Mouse (Mus musculus): Measurements from ENCODE around the gene Kif3c.
"Not testable (repeated sequence)": the region's sequence is repeated elsewhere in the genome, so short reads cannot be mapped to it uniquely, and the experiment has no call there.

Gene Kif3c

GRCm38 (mm10) chr12:3385271-3385670, 20.3 kb downstream of the Kif3c start:
- no peaks in the 10 kb centered on the region; the same call in 1 of the 2 replicates for H3K36me3 ChIP-seq (ENCODE audit: control insufficient read depth, insufficient read depth, low read length, poor library complexity, severe bottlenecking)
- no peak for DNase-seq (ENCODE audit: low read depth, low spot score)
- no peaks in the 10 kb centered on the region for H3K27me3 ChIP-seq (ENCODE audit: control insufficient read depth, insufficient read depth, low read length, poor library complexity, severe bottlenecking)

GRCm38 (mm10) chr12:3385940-3386339, 21.0 kb downstream of the Kif3c start:
- Histone ChIP-seq H3K36me3 (ENCODE audit: control insufficient read depth, insufficient read depth, low read length, poor library complexity, severe bottlenecking) (no peaks in the 10 kb centered on the region; the same call in none of the 2 replicates), H3K27me3 (ENCODE audit: control insufficient read depth, insufficient read depth, low read length, poor library complexity, severe bottlenecking) (no peaks in the 10 kb centered on the region)
- DNase-seq (ENCODE audit: low read depth, low spot score), result no peak

DNA sequence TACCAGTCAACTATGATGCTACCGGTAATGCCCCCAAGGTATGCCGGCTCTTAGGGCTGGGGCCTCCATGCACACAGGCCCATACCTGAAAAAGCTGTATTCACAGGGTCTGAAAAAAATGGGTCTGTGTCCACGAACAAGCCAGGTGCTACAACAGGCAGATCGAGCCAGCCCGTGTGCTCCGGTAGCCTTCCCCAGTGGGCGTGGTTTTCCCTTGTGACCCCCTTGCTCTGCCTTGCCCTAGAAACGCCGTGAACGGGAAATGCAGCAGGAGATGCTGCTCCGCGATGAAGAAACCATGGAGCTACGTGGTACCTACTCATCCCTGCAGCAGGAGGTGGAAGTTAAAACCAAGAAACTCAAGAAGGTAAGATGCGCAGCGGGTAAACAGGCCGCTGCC, 23.0 kb downstream of the Kif3c start:
- H3K27me3 ChIP-seq (ENCODE audit: control insufficient read depth, insufficient read depth, low read length, poor library complexity, severe bottlenecking), result no peaks in the 10 kb centered on the region
- no peaks in the 10 kb centered on the region; the same call in 1 of the 2 replicates for H3K36me3 ChIP-seq (ENCODE audit: control insufficient read depth, insufficient read depth, low read length, poor library complexity, severe bottlenecking)
- no peak for DNase-seq (ENCODE audit: low read depth, low spot score)

DNA sequence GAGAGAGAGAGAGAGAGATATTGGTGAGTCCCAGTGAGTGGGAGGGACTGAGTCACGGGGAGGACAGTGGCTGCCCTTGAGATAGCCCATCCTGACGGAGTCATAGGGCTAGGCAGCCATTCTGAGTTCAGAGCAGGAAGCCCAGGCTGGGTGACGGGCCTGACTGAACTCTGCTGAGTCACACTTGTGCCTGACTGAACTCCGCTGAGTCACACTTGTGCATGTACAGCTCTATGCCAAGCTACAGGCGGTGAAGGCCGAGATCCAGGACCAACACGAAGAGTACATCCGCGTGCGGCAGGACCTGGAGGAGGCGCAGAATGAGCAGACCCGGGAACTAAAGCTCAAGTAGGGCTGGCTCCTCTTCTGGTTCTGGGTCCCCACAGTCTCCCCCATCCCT, 24.5 kb downstream of the Kif3c start:
- no peak for DNase-seq (ENCODE audit: low read depth, low spot score)
- no peaks in the 10 kb centered on the region for H3K27me3 ChIP-seq (ENCODE audit: control insufficient read depth, insufficient read depth, low read length, poor library complexity, severe bottlenecking)
- H3K36me3 ChIP-seq (ENCODE audit: control insufficient read depth, insufficient read depth, low read length, poor library complexity, severe bottlenecking), result no peaks in the 10 kb centered on the region; the same call in 1 of the 2 replicates

DNA sequence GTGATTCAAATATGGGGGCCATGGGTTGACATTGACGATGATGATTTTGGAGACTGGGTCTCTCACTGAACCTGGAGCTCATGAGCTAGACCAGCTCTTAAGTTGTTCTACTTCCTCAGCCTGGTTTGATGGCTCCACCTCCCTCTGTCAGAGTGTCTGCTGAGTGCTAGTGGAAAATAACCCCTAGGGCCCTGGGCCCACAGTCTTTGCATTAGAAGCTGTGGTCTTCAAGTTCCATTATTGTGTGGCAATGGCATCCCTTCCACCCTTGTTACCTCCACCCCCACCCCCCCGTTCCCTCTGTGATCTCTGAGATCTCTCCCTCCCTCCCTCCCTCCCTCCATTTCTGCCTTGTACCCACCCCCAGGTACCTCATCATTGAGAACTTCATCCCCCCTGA, 25.1 kb downstream of the Kif3c start:
- Histone ChIP-seq H3K27me3 (ENCODE audit: control insufficient read depth, insufficient read depth, low read length, poor library complexity, severe bottlenecking) (no peaks in the 10 kb centered on the region), H3K36me3 (ENCODE audit: control insufficient read depth, insufficient read depth, low read length, poor library complexity, severe bottlenecking) (no peaks in the 10 kb centered on the region; the same call in 1 of the 2 replicates)
- DNase-seq (ENCODE audit: low read depth, low spot score), result no peak

- DNase-seq (ENCODE audit: low read depth, low spot score), result peak; percentile 83
- Histone ChIP-seq H3K27me3 (ENCODE audit: control insufficient read depth, insufficient read depth, low read length, poor library complexity, severe bottlenecking) (no peaks in the 10 kb centered on the region), H3K36me3 (ENCODE audit: control insufficient read depth, insufficient read depth, low read length, poor library complexity, severe bottlenecking) (no peaks in the 10 kb centered on the region; the same call in 1 of the 2 replicates)
Observed at GRCm38 (mm10) chr12:3390577-3391262, 25.8 kb downstream of the Kif3c start.

DNA sequence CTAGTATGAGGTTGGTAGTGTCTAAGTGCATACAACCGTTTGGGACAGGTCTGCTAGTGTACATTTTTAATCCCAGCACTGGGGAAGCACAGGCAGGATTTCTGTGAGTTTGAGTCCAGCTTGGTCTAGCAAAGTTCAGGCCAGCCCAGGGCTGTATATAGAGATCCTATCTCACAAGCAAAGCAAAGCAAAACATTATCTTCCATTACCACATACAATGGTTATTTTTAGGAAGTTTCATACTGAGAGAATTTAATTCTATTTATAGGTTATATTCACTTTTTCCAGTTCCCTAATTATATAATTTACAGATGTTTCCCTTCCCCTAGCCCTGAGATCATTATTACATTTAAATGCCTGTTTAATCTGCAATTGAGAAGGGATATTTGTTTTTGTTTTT, 26.3 kb downstream of the Kif3c start:
- no peak for DNase-seq (ENCODE audit: low read depth, low spot score)
- Histone ChIP-seq H3K36me3 (ENCODE audit: control insufficient read depth, insufficient read depth, low read length, poor library complexity, severe bottlenecking) (no peaks in the 10 kb centered on the region; the same call in 1 of the 2 replicates), H3K27me3 (ENCODE audit: control insufficient read depth, insufficient read depth, low read length, poor library complexity, severe bottlenecking) (no peaks in the 10 kb centered on the region)

DNA sequence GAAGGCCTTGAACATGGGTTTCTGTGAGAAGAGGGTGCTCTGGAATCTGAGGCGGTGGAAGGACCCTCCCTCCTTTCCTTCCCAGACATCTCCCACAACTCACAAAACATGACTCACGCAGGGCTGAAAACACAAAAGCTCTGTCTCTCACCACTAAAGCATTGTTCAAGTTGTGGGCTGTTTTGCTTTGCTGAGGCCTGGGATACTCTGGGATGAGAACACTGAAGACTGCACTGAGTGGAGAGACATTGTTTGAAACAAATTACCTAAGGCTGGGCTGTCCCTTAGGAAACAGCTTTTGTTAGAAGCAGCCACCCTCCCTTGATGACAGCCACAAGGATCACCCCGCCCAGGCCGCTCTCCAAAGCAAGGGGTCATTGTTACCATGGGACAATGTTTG, 28.2 kb downstream of the Kif3c start:
- Histone ChIP-seq H3K36me3 (ENCODE audit: control insufficient read depth, insufficient read depth, low read length, poor library complexity, severe bottlenecking) (no peaks in the 10 kb centered on the region; the same call in 1 of the 2 replicates), H3K27me3 (ENCODE audit: control insufficient read depth, insufficient read depth, low read length, poor library complexity, severe bottlenecking) (no peaks in the 10 kb centered on the region)
- no peak for DNase-seq (ENCODE audit: low read depth, low spot score)

DNA sequence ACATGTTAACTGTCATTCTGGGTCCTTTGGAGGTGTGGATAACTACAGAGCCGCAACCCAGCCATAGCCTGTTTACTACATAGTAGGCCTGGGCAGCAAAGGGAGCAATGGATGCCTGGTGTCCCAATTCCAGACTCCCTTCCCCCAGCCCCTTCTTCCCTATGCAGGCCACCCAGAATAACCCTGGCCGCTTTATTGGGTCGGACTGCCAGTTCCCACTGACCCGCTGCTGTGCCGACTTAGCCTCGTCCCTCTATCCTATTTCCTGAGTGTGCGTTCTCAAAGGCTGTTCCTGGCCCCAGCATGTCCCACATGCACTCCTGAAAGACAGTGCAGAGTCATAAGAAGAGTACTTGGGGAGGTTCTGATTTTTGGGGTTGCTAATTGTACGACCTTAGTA, 32.0 kb downstream of the Kif3c start:
- no peaks in the 10 kb centered on the region for H3K27me3 ChIP-seq (ENCODE audit: control insufficient read depth, insufficient read depth, low read length, poor library complexity, severe bottlenecking)
- H3K36me3 ChIP-seq (ENCODE audit: control insufficient read depth, insufficient read depth, low read length, poor library complexity, severe bottlenecking), result no peaks in the 10 kb centered on the region
- DNase-seq (ENCODE audit: low read depth, low spot score), result no peak

DNA sequence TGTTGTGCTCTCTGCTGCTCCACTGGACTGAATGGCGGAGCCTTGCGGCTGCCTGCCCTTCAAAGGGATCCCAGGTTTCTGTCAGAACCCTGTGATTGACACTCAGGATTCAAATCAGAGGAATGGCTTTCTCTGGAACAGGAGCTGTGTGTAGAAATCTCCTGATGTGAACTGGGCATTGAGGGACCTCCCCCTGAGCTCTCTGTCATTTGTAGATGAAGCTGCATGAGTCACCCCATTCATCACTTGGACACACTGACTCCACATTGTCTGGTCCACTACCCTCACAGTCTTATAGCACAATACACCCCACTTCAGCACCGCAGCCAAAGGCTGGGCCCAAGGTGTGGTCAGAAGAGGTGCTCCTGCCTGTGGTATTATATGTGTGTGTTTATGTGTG, 40.7 kb downstream of the Kif3c start:
- H3K27me3 ChIP-seq (ENCODE audit: control insufficient read depth, insufficient read depth, low read length, poor library complexity, severe bottlenecking); H3K36me3 ChIP-seq (ENCODE audit: control insufficient read depth, insufficient read depth, low read length, poor library complexity, severe bottlenecking); DNase-seq (ENCODE audit: low read depth, low spot score): not testable (repeated sequence)

DNA sequence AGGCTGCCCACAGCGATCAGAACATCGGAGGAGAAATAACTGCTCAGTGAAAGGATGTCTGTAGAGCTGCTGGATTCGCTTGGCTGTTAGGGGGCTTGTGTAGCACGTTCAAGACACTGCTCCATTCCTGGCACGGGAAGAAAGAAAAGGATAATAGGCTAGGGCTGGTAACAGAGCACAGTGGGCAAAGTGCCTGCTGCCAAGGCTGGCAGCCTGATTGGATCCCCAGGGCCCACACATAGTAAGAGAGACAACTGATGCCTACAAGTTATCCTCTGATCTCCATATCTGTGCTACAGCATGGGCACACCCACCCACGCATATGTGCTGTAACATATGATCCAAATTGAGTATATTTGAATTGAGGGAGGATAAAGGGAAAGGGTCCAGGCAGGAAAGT, 41.7 kb downstream of the Kif3c start:
- no peaks in the 10 kb centered on the region for H3K27me3 ChIP-seq (ENCODE audit: control insufficient read depth, insufficient read depth, low read length, poor library complexity, severe bottlenecking)
- no peak for DNase-seq (ENCODE audit: low read depth, low spot score)
- H3K36me3 ChIP-seq (ENCODE audit: control insufficient read depth, insufficient read depth, low read length, poor library complexity, severe bottlenecking), result peaks cover 9% of the 10 kb centered on the region

- no peak for DNase-seq (ENCODE audit: low read depth, low spot score)
- no peaks in the 10 kb centered on the region; the same call in 1 of the 2 replicates for H3K36me3 ChIP-seq (ENCODE audit: control insufficient read depth, insufficient read depth, low read length, poor library complexity, severe bottlenecking)
- H3K27me3 ChIP-seq (ENCODE audit: control insufficient read depth, insufficient read depth, low read length, poor library complexity, severe bottlenecking), result no peaks in the 10 kb centered on the region
Observed at GRCm38 (mm10) chr12:3414956-3415355, 50.0 kb downstream of the Kif3c start.

DNA sequence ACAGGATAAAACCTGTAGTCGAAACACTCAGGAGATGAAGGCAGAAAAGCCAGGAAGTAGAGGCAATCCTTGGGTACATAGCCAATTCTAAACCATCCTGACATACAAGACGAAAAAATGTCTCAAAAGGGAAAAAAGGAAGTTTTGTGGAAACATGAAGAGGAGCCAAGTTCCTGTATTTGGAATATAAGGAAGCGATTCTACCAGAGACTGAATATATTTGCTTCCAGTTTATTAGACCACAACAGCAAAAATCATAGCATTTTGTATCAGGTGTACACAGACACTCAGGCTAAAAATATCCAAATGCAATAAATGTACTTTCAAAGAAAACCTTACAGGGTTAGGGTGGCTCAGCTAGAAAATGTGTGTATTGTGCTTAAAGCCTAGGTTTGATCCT, 53.8 kb downstream of the Kif3c start:
- H3K36me3 ChIP-seq (ENCODE audit: control insufficient read depth, insufficient read depth, low read length, poor library complexity, severe bottlenecking), result peaks cover 2% of the 10 kb centered on the region; the same call in 1 of the 2 replicates

DNA sequence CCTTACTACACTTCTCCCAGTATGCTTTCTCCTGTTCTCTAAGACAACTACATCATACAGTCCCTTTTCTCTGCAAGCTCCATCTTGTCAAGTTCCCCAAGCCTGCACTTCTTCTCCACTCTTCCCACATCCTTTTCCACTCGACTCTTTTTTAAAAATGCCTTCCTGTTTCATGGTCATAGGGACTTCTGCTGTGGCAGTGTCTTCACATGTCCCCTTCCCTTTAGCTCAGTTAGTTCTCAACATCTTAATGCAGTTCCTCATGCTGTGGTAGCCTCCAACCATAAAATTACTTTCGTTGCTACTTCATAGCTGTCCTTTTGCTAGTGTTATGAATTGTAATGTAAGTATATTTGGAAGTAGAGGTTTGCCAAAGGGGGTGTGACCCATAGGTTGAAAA, 55.6 kb downstream of the Kif3c start:
- no peak for DNase-seq (ENCODE audit: low read depth, low spot score)
- Histone ChIP-seq H3K36me3 (ENCODE audit: control insufficient read depth, insufficient read depth, low read length, poor library complexity, severe bottlenecking) (peaks cover 2% of the 10 kb centered on the region; the same call in 1 of the 2 replicates), H3K27me3 (ENCODE audit: control insufficient read depth, insufficient read depth, low read length, poor library complexity, severe bottlenecking) (no peaks in the 10 kb centered on the region)

More for the DNA sequence above, 53.8 kb downstream of the Kif3c start:
- no peak for DNase-seq (ENCODE audit: low read depth, low spot score)
- H3K27me3 ChIP-seq (ENCODE audit: control insufficient read depth, insufficient read depth, low read length, poor library complexity, severe bottlenecking), result no peaks in the 10 kb centered on the region

DNA sequence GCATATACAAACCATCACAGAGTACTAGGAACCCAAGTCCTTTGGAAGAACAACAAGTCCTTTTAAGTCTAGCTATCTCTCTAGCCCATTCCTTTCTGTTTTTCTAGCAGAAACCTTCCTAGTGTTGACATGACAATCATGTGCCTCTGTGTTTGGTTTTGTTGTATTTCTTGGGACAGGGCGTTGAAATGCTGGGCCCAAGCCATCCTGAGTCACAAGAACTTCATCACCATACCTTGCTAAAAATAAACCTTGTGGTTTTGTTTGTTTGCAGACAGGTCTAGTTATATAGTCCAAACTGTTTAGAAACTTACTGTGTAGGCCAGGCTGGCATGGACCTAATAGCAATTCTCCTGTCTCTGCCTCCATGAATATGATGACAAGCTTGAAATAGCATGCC, 57.9 kb downstream of the Kif3c start:
- DNase-seq (ENCODE audit: low read depth, low spot score), result no peak
- Histone ChIP-seq H3K27me3 (ENCODE audit: control insufficient read depth, insufficient read depth, low read length, poor library complexity, severe bottlenecking) (no peaks in the 10 kb centered on the region), H3K36me3 (ENCODE audit: control insufficient read depth, insufficient read depth, low read length, poor library complexity, severe bottlenecking) (0 out of 2 replicates have a peak, but pooled peaks cover 2% of the 10 kb centered on the region)

DNA sequence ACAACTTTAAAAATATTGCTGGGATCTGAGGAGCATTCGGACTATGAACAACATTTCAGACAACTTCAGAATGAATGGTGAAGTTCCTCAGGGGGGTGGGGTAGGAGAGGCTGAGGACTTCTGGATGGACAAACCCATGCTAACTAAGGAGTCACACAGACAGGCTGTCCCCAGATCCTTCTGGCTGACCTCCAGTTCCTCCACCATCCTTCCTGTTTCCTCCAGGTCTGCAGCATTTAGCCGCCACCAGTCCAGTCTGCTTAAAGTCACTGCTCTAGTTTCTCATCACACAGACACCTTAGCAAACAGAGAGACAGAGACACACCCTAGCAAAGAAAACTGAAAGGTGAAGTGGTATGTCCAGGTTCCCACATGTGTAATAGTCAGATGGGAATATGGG, 59.2 kb downstream of the Kif3c start:
- no peaks in the 10 kb centered on the region for H3K27me3 ChIP-seq (ENCODE audit: control insufficient read depth, insufficient read depth, low read length, poor library complexity, severe bottlenecking)
- 0 out of 2 replicates have a peak, but pooled peaks cover 2% of the 10 kb centered on the region for H3K36me3 ChIP-seq (ENCODE audit: control insufficient read depth, insufficient read depth, low read length, poor library complexity, severe bottlenecking)
- DNase-seq (ENCODE audit: low read depth, low spot score), result no peak

Measured in splenic B cell, adult 2 months (primary cell).